Mouse (Mus musculus) heart, adult 11 months (tissue): ENCODE measurements at regions not wholly inside any gene's neighbourhood (a gene's known extent, or its start where the extent isn't known, plus 50 kb on each side); places are given as distances from the start of the nearest gene placed in this dataset.

Source experiments
- DNase-seq: peaks from one replicate; pipeline ENCODE4 v3.0.0; 2022

GRCm38 (mm10) chr4:48889074-48889592 is 169.9 kb upstream of the Plppr1 start:
- DNase-seq, result no peak

DNA sequence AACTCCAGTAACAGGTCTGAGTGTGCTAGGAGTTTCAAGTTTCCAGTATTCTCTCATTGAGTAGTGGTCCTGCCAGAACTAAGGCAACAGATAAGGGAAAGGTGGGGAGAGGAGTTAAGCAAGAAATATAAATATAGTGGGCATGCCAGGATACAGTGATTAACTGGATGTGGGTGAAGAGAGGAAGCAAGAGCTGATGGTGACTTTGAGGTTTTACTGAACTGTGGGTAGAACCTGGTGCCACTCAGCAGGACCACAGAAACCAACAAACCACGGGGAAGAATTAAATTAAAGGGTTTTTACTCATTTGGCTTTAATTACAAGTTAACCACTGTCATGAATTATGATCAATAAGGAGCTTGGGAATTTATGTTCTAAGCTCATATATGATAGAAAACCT is 154.5 kb upstream of the Plppr1 start:
- DNase-seq, result no peak

DNA sequence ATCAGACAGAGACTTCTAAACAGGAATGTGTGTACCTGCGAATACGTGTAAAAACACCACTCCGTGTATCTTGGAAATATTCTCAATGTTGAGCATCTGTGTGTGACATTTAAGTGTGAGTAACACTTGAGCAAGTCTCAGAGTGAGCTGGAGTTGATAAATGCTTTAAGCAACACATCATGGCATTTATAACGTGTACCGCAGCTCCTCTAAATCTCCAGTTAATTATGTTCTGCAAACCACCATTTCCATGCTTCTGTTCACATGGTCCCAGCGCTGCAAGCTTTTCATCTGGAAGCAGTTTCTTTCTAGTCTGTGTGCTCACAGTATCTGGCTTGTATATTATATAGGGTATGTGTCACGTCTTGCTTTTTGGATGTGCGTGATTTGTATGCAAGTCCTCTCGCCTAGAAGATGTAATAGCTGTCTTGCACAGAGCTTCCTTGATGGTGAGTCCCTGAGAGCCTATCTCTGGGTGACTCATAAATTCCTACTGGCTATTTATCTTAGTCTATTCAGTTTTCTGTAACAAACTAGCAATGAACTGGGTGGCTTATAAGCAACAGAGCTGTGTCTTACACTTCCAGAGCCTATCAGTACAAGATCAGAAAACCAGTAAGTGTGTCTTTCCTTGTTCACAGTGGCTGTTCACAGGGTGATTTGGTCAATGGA is 153.7 kb upstream of the Plppr1 start:
- DNase-seq, result no peak

- no peak for DNase-seq
Observed at GRCm38 (mm10) chr4:48909161-48909560, 149.9 kb upstream of the Plppr1 start.

- no peak for DNase-seq
Observed at GRCm38 (mm10) chr4:48913301-48913700, 145.8 kb upstream of the Plppr1 start.

- no peak for DNase-seq
Observed at GRCm38 (mm10) chr4:48924576-48925459, 134.3 kb upstream of the Plppr1 start.

- DNase-seq, result no peak
Observed at GRCm38 (mm10) chr4:48938420-48938819, 120.7 kb upstream of the Plppr1 start.

DNA sequence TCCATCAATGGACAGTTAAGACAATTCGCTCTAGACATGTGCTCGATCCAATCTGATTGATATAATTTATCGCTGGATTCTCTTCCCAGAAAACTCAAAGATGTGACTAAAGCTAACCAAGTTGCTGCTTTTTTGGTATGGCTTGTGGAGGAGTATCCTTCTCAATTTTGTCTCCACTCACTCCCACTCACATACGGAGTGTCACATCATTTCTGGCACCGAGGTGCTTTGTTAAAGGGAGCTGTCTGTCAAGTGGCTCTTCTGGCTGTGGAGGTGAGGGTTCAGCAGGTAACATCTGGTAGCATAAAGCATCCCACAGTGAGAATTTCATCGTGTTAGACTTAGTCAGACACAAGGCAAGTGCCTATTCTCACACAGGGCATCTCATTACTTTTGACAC is 120.2 kb upstream of the Plppr1 start:
- DNase-seq, result no peak

DNA sequence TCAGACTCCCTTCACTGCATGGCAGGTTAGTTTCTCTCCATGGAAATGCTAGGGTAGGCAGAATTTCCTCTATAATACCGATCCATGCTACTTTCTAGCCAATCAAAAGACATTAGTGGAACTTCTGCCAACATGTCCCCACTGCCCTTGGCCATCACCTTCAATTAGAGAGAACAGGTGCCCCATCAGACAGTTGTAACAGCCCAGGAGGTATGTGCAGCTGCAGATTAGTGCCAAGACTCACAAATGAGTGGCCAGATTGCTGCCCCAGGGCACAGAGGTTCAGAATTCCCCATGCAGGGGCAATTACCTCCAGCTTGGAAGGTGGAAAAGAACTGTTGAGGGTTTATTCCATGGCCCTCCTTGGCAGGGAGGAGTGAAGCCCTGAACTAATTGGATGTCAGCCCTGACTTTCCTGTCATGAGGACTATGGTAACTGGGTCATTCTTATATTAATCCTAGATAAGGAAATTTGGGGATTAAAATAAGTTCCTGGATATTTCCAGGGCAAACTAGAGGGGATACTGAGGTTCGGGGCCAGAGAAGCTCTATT is 113.7 kb upstream of the Plppr1 start:
- DNase-seq, result no peak

DNA sequence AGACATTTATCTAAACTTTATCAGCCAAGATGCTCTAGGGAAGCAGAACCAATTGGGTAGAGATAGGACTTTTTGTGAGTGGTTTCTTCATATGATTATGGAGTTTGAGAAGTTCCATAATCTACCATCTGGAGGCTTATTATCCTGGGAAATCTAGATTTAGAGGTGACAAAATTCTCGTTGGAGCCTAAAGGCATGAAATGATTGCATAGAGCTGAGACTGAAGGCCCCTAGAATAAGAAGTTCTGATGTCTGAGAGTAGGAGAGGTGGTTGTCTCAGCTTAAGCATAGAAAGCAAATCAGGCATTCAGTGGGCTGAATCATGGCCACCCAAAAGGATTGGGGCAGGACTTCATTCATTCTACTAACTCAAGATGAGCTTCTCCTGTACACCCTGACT is 106.1 kb upstream of the Plppr1 start:
- DNase-seq, result no peak

DNA sequence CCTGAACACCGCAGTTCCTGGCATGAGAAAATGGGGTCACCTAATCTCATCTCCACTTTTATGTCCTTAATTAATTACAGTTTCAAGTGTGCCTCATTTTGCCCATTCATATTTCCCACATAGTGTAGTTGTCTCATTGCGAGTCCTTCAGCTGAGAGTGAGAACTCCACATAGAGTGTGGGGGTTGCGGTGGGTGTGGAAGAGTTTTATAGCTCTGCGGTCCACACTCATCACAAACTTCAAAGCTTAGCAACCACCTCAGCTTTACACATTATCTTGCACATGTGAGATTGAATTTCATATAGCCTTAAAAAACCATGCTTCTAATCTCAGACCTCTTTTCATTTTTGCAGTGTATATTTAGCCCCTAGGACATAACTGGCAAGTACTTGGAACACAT is 83.3 kb upstream of the Plppr1 start:
- no peak for DNase-seq

GRCm38 (mm10) chr4:48992021-48992420 is 67.1 kb upstream of the Plppr1 start:
- no peak for DNase-seq
